Mouse (Mus musculus) kidney, postnatal 0 days (tissue): ENCODE results near the gene Tbrg4. TPM values are rescaled to one million over a fixed set of nuclear protein-coding genes. Genes with fewer than 3 reads are reported as not detected.

Experiments used
- ATAC-seq: fragments of 200-750 bp; cut with Nextera tagmentation; replicated peaks from 2 replicates; pipeline ENCODE4 v1.8.0; 2017; ENCODE audit warnings: low read depth, moderate number of reproducible peaks, moderate TSS enrichment, moderate library complexity; ENCODE audit not compliant: low FRiP score
- DNase-seq: peaks from one replicate; pipeline ENCODE4 v3.0.0-alpha.2; 2016; ENCODE audit warnings: low spot score
- H3K27ac ChIP-seq: fragments of 300-500 bp; sonication (generic); 2 replicates; pipeline ENCODE4 v1.5.1; 2014; ENCODE audit warnings: mild to moderate bottlenecking
- H3K27me3 ChIP-seq: fragments of 300-500 bp; sonication (generic); 2 replicates; pipeline ENCODE4 v1.6.1; 2014; ENCODE audit warnings: low read length, mixed read lengths; ENCODE audit not compliant: insufficient read depth
- H3K36me3 ChIP-seq: fragments of 300-500 bp; sonication (generic); 2 replicates; pipeline ENCODE4 v1.6.1; 2014; ENCODE audit warnings: low read length, mixed read lengths; ENCODE audit not compliant: insufficient read depth
- H3K4me1 ChIP-seq: fragments of 300-500 bp; sonication (generic); replicated peaks from 2 replicates; pipeline ENCODE4 v1.6.1; 2014; ENCODE audit warnings: antibody characterized with exemption, low read length, mixed read lengths; ENCODE audit not compliant: insufficient read depth
- H3K4me2 ChIP-seq: fragments of 300-500 bp; sonication (generic); 2 replicates; pipeline ENCODE4 v1.6.1; 2014; ENCODE audit warnings: mild to moderate bottlenecking, low read length, moderate library complexity, mixed read lengths
- H3K4me3 ChIP-seq: fragments of 300-500 bp; sonication (generic); replicated peaks from 2 replicates; pipeline ENCODE4 v1.5.1; 2014; ENCODE audit warnings: low read depth, low read length
- H3K9ac ChIP-seq: fragments of 300-500 bp; sonication (generic); 2 replicates; pipeline ENCODE4 v1.6.1; 2014; ENCODE audit warnings: low read depth, low read length
- H3K9me3 ChIP-seq: fragments of 300-500 bp; sonication (generic); replicated peaks from 2 replicates; pipeline ENCODE4 v1.6.1; 2016; ENCODE audit warnings: low read length, inconsistent platforms, mixed read lengths
- CTCF ChIP-seq: IDR thresholded peaks from 2 replicates; pipeline ENCODE4 v1.5.1; 2016; ENCODE audit warnings: antibody characterized with exemption, low read depth, mild to moderate bottlenecking, moderate library complexity
- WGBS: fragments of 180-500 bp; shearing (Covaris S2); extraction: QIAGEN DNeasy Blood & Tissue Kit; methylation state at CpG from one replicate; pipeline ENCODE4 v1.1.7; 2014; 5-methylcytosine and 5-hydroxymethylcytosine counted together
- polyA plus RNA-seq: library from polyadenylated mRNA; unstranded; fragments of >200 nt; fragmentation: Nextera tagmentation; extraction: Ambion mirVana; gene quantifications from 2 replicates; pipeline ENCODE4 v1.2.1, GENCODE M21; 2015

Gene Tbrg4
- polyA plus RNA-seq, 1 experiment from 2014 or later: 32.2 TPM

- Histone ChIP-seq H3K36me3 (0 out of 2 replicates have a peak, but pooled peaks cover 6% of the 10 kb centered on the region), H3K27ac (no peak overlapping the region), H3K9me3 (no peaks in the 10 kb centered on the region), H3K4me1 (peaks cover 15% of the 10 kb centered on the region), H3K9ac (no peak overlapping the region), H3K4me2 (no peak overlapping the region), H3K4me3 (no peak overlapping the region), H3K27me3 (peaks cover 14% of the 10 kb centered on the region)
- TF ChIP-seq CTCF: no peak
- no peak for DNase-seq
- WGBS: 41% methylated on average over 20 of the region's 20 CpGs
- ATAC-seq: no peak
Measured at GRCm38 (mm10) chr11:6601649-6602480, 24.0 kb downstream of the Tbrg4 start.

DNA sequence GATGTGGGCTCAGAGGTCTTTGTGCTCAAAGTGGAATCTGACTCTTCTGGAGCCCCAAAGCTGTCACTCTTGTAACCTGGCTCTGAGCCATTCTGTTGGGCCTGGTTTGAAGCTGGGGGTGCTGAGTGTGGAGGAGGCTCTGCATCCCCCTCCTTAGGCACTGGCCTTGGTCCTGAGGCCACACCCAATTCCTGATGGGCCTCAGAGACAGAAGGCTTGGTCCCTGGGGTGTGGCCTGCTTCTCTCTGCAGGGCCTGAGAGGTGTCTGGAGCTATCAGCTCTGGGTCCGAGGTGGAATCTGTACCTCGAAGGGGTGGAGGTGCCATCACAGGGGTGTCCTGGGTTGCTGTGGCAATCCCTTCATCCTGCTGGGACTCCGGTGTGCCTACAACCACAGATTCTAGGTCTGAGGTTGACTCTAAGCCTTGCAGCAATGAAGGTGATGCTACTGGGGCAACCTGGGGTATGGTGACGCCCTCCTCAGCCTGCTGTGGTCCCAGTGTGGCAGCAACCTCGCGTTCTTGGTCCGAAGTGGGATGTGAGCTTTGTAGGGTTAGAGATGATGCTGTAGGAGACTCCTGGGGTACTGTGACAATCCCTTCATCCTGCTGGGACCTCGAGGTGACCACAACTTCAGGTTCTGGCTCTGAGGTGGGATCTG lies 25.5 kb downstream of the Tbrg4 start:
- WGBS: 84% methylated on average over 8 of the region's 8 CpGs
- ATAC-seq: no peak
- no peak for TF ChIP-seq CTCF

GRCm38 (mm10) chr11:6599831-6600230 lies 26.0 kb downstream of the Tbrg4 start:
- Histone ChIP-seq H3K27ac (no peak overlapping the region), H3K4me1 (peaks cover 7% of the 10 kb centered on the region), H3K9me3 (no peaks in the 10 kb centered on the region), H3K27me3 (no peaks in the 10 kb centered on the region), H3K4me3 (no peak overlapping the region), H3K9ac (no peak overlapping the region), H3K4me2 (no peak overlapping the region), H3K36me3 (peaks cover 22% of the 10 kb centered on the region)
- TF ChIP-seq CTCF: no peak
- 78% methylated on average over 6 of the region's 6 CpGs for WGBS
- no peak for DNase-seq
- ATAC-seq: no peak

More for the DNA sequence above, 25.5 kb downstream of the Tbrg4 start:
- Histone ChIP-seq H3K4me2 (no peak overlapping the region), H3K9me3 (no peaks in the 10 kb centered on the region), H3K36me3 (peaks cover 17% of the 10 kb centered on the region), H3K4me3 (no peak overlapping the region), H3K27me3 (0 out of 2 replicates have a peak, but pooled peaks cover 2% of the 10 kb centered on the region), H3K9ac (no peak overlapping the region), H3K4me1 (peaks cover 12% of the 10 kb centered on the region), H3K27ac (no peak overlapping the region)
- DNase-seq: no peak

DNA sequence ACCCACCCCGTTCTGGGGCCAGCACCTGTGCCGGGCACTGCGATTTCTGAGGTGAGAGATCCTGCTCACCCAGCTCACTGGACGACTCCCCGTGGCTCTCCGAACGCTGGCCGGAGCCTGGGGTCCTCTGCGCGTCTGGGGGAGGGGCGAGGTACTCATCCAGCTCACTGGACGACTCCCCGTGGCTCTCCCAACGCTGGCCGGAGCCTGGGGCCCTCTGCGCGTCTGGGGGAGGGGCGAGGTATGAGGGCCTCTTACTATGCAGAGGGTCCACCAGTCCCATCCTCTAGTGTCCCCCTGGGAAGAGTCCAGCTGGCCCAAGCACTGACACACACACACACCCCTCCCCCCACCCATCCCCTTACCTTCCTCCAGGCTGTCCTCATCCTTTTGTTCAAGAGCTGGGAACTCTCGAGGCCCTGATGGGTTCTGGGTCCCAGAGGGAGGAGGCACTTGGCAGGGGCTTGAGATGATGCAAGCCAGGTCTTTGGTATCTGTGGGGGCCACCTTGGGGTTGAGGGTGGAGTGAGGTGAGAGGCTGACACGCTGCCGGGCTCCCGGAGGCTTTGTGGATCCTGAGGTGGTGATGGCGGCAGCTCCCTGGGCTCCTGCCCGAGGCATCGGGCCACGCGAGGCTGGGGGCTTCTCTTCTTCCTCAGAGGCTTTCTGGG lies 26.7 kb downstream of the Tbrg4 start:
- DNase-seq: no peak

DNA sequence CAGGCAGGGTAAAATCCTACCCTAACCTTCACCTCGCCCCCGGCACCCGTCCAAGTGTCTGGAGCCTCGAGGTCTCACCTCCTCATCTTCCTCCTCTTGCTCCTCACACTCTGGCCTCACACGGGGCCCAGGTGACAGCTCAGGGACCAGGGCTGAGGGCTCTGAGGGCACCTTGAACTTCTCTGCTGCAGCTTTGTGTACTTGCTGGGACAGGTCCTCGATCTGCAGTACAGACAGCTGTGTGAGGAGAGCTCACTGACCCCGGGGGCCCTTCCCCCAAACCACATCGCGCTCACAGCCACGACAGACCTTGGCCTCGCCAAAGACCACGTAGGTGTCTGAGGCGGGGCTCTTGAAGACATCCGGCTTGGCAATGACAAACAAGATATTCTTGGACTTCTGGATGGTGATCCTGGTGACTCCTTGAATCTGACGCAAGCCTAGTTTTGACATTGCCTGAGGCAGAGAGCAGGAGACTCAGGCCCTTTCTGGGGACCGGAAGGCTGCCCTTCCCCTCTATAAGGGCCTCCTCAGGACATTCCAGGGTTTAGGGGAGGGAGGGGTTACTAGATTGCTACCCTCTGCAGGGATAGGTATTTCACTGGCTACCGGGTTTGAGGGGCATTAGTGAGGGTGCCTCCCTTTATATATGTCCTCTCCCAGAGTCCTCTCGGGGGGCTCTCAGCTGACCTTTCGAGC lies 27.5 kb downstream of the Tbrg4 start:
- WGBS: 56% methylated on average over 19 of the region's 19 CpGs
- Histone ChIP-seq H3K4me3 (no peak overlapping the region), H3K27ac (no peak overlapping the region), H3K4me1 (no peaks in the 10 kb centered on the region), H3K27me3 (no peaks in the 10 kb centered on the region), H3K9ac (no peak overlapping the region), H3K9me3 (no peaks in the 10 kb centered on the region), H3K36me3 (peaks cover 36% of the 10 kb centered on the region), H3K4me2 (no peak overlapping the region)
- ATAC-seq: no peak
- TF ChIP-seq CTCF: no peak
- DNase-seq: no peak

More for the DNA sequence above, 26.7 kb downstream of the Tbrg4 start:
- Histone ChIP-seq H3K27me3 (no peaks in the 10 kb centered on the region), H3K9me3 (no peaks in the 10 kb centered on the region), H3K4me2 (no peak overlapping the region), H3K9ac (no peak overlapping the region), H3K36me3 (peaks cover 28% of the 10 kb centered on the region), H3K27ac (no peak overlapping the region), H3K4me1 (peaks cover 4% of the 10 kb centered on the region), H3K4me3 (no peak overlapping the region)
- WGBS: 26% methylated on average over 25 of the region's 27 CpGs
- no peak for ATAC-seq
- TF ChIP-seq CTCF: no peak

DNA sequence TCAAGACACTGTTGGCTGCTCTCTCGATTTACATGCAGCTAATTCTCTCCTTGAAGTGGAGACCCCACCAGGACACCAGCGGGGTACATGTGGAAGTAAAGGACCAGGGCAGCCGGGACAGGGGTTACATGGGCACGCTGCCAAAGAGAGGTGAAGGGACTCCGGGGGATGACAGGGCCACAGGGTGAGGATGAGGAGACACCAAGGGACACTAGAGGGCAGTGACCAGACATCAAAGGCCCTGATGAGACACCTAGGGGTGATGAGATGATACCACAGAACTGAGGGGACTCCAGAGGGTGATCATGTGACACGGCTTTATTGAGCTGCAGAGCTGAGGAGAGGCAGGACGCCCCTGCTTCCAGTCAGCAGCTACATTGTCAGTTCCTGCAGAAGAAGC lies 28.3 kb downstream of the Tbrg4 start:
- peak; percentile 17; the same call in 1 of the 2 replicates for TF ChIP-seq CTCF
- Histone ChIP-seq H3K9ac (no peak overlapping the region), H3K27ac (no peak overlapping the region), H3K4me1 (no peaks in the 10 kb centered on the region), H3K4me3 (no peak overlapping the region), H3K36me3 (peaks cover 42% of the 10 kb centered on the region), H3K4me2 (no peak overlapping the region), H3K27me3 (no peaks in the 10 kb centered on the region), H3K9me3 (no peaks in the 10 kb centered on the region)
- ATAC-seq (no peak), DNase-seq (no peak)
- 60% methylated on average over 7 of the region's 7 CpGs for whole genome bisulfite sequencing
